Mouse (Mus musculus): ENCODE data around the gene Ranbp1. TPM values are rescaled to one million over a fixed set of nuclear protein-coding genes. Genes with fewer than 3 reads are reported as not detected.

Gene Ranbp1
- total and polyA plus RNA-seq, 2 experiments from 2014 or later = 171 to 428 TPM

GRCm38 (mm10) chr16:18249364-18249967 is 934 bp upstream of the Ranbp1 start:
- TF ChIP-seq CTCF (IDR thresholded peaks at IDR 0.05; ENCODE audit: low read depth) = no peak
- Histone ChIP-seq H3K27ac (ENCODE audit: low read depth, low read length) (peak overlapping the region; percentile 87), H3K9ac (peak overlapping the region; percentile 87), H3K4me1 (ENCODE audit: insufficient read depth) (peaks cover 18% of the 10 kb centered on the region), H3K27me3 (ENCODE audit: insufficient read depth, low read length) (no peaks in the 10 kb centered on the region), H3K9me3 (ENCODE audit: low read length) (no peaks in the 10 kb centered on the region), H3K4me3 (ENCODE audit: low read depth, low read length) (peak overlapping the region; percentile 89), H3K36me3 (ENCODE audit: insufficient read depth) (peaks cover 60% of the 10 kb centered on the region), H3K4me2 (ENCODE audit: low read depth) (peak overlapping the region; percentile 92)
- WGBS = 7% methylated on average over 27 of the region's 27 CpGs
- ATAC-seq = peak; percentile 19
- DNase-seq = no peak

- peak overlapping the region; percentile 87 for H3K27ac ChIP-seq (ENCODE audit: low read depth, low read length)
- peaks cover 18% of the 10 kb centered on the region for H3K4me1 ChIP-seq (ENCODE audit: insufficient read depth)
- WGBS = 2% methylated on average over 33 of the region's 33 CpGs
- H3K9ac ChIP-seq = peak overlapping the region; percentile 87
- ATAC-seq (no peak), DNase-seq (peak; percentile 27)
- no peak for TF ChIP-seq CTCF (IDR thresholded peaks at IDR 0.05; ENCODE audit: low read depth)
- H3K9me3 ChIP-seq (ENCODE audit: low read length) = no peaks in the 10 kb centered on the region
- H3K4me3 ChIP-seq (ENCODE audit: low read depth, low read length) = peak overlapping the region; percentile 89
- no peaks in the 10 kb centered on the region for H3K27me3 ChIP-seq (ENCODE audit: insufficient read depth, low read length)
- peak overlapping the region; percentile 92 for H3K4me2 ChIP-seq (ENCODE audit: low read depth)
- peaks cover 59% of the 10 kb centered on the region for H3K36me3 ChIP-seq (ENCODE audit: insufficient read depth)
Measured at GRCm38 (mm10) chr16:18247521-18248399, 772 bp downstream of the Ranbp1 start.

GRCm38 (mm10) chr16:18241581-18241980 is 7.0 kb downstream of the Ranbp1 start:
- H3K27ac ChIP-seq (ENCODE audit: low read depth, low read length) = no peak overlapping the region
- ATAC-seq (no peak), DNase-seq (no peak)
- H3K9ac ChIP-seq = no peak overlapping the region
- peaks cover 82% of the 10 kb centered on the region for H3K36me3 ChIP-seq (ENCODE audit: insufficient read depth)
- H3K4me3 ChIP-seq (ENCODE audit: low read depth, low read length) = no peak overlapping the region
- no peaks in the 10 kb centered on the region for H3K27me3 ChIP-seq (ENCODE audit: insufficient read depth, low read length)
- H3K4me2 ChIP-seq (ENCODE audit: low read depth) = no peak overlapping the region
- WGBS = 96% methylated on average over 10 of the region's 10 CpGs
- no peak for TF ChIP-seq CTCF (IDR thresholded peaks at IDR 0.05; ENCODE audit: low read depth)
- H3K9me3 ChIP-seq (ENCODE audit: low read length) = no peaks in the 10 kb centered on the region
- H3K4me1 ChIP-seq (ENCODE audit: insufficient read depth) = no peaks in the 10 kb centered on the region

- Histone ChIP-seq H3K9ac (no peak overlapping the region), H3K4me3 (ENCODE audit: low read depth, low read length) (no peak overlapping the region), H3K4me2 (ENCODE audit: low read depth) (peak overlapping the region; percentile 85; the same call in 1 of the 2 replicates), H3K27ac (ENCODE audit: low read depth, low read length) (no peak overlapping the region), H3K27me3 (ENCODE audit: insufficient read depth, low read length) (no peaks in the 10 kb centered on the region), H3K36me3 (ENCODE audit: insufficient read depth) (peaks cover 38% of the 10 kb centered on the region), H3K4me1 (ENCODE audit: insufficient read depth) (peaks cover 10% of the 10 kb centered on the region), H3K9me3 (ENCODE audit: low read length) (no peaks in the 10 kb centered on the region)
- ATAC-seq (no peak), DNase-seq (no peak)
- WGBS = 73% methylated on average over 7 of the region's 7 CpGs
- TF ChIP-seq CTCF (IDR thresholded peaks at IDR 0.05; ENCODE audit: low read depth) = no peak
Measured at GRCm38 (mm10) chr16:18236676-18237501, 11.6 kb downstream of the Ranbp1 start.

- TF ChIP-seq CTCF (IDR thresholded peaks at IDR 0.05; ENCODE audit: low read depth) = no peak
Measured at GRCm38 (mm10) chr16:18235389-18236065, 13.0 kb downstream of the Ranbp1 start.

GRCm38 (mm10) chr16:18234671-18235388 is 13.7 kb downstream of the Ranbp1 start, which contains the start of gene Zdhhc8:
TSS of gene Zdhhc8 (minus strand) at chr16:18235136.
- peak; percentile 90 for ATAC-seq
- Histone ChIP-seq H3K9ac (peak within 1 kb of the TSS; percentile 81), H3K27ac (ENCODE audit: low read depth, low read length) (peak within 1 kb of the TSS; percentile 89), H3K27me3 (ENCODE audit: insufficient read depth, low read length) (no peaks in the 10 kb centered on the region), H3K9me3 (ENCODE audit: low read length) (no peaks in the 10 kb centered on the region), H3K4me2 (ENCODE audit: low read depth) (peak within 1 kb of the TSS; percentile 85), H3K4me1 (ENCODE audit: insufficient read depth) (peaks cover 10% of the 10 kb centered on the region), H3K36me3 (ENCODE audit: insufficient read depth) (peaks cover 18% of the 10 kb centered on the region), H3K4me3 (ENCODE audit: low read depth, low read length) (peak within 1 kb of the TSS; percentile 84)
- TF ChIP-seq CTCF (IDR thresholded peaks at IDR 0.05; ENCODE audit: low read depth) = no peak
- DNase-seq = peak; percentile 84
- WGBS = 1% methylated on average over 51 of the region's 79 CpGs

More at GRCm38 (mm10) chr16:18235389-18236065, 13.0 kb downstream of the Ranbp1 start:
- H3K4me3 ChIP-seq (ENCODE audit: low read depth, low read length) = peak overlapping the region; percentile 84
- H3K4me2 ChIP-seq (ENCODE audit: low read depth) = peak overlapping the region; percentile 85
- H3K27me3 ChIP-seq (ENCODE audit: insufficient read depth, low read length) = no peaks in the 10 kb centered on the region
- WGBS = 5% methylated on average over 19 of the region's 19 CpGs
- H3K4me1 ChIP-seq (ENCODE audit: insufficient read depth) = peaks cover 10% of the 10 kb centered on the region
- H3K9ac ChIP-seq = peak overlapping the region; percentile 81
- ATAC-seq = peak; percentile 80
- H3K9me3 ChIP-seq (ENCODE audit: low read length) = no peaks in the 10 kb centered on the region
- peaks cover 25% of the 10 kb centered on the region for H3K36me3 ChIP-seq (ENCODE audit: insufficient read depth)
- DNase-seq = peak; percentile 78
- peak overlapping the region; percentile 89 for H3K27ac ChIP-seq (ENCODE audit: low read depth, low read length)

Data from forebrain, postnatal 0 days (tissue).